13 mouse cellular contexts compared by ENCODE assay signal in genomic region chr10:128434681-128435080, GRCm38 (mm10). TPM values are rescaled to one million over a fixed set of nuclear protein-coding genes. Genes with fewer than 3 reads are reported as not detected.
DNase-seq lines count a peak whose midpoint lies in the region; ATAC-seq lines count a peak whose summit lies in the region.
"Had no signal": no experiment of that assay in that cellular context is flagged by ENCODE, and none has a peak within 500 bp of the region (broad histone marks: within the 10 kb centered on the region; RNA-seq: fewer than 3 reads in every experiment).

No protein-coding gene starts in this region.

- no peak overlapping the region for H3K4me3 ChIP-seq in heart, embryonic 15.5 days
- no peak overlapping the region for H3K4me3 ChIP-seq in neural tube, embryonic 13.5 days
- H3K4me3 ChIP-seq: embryonic facial prominence, embryonic 10.5 days had no signal

- H3K9ac ChIP-seq in heart, embryonic 15.5 days, result no peak overlapping the region
- H3K9ac ChIP-seq in neural tube, embryonic 13.5 days, result no peak overlapping the region
- H3K9ac ChIP-seq: forebrain, postnatal 0 days had no signal

- H3K4me2 ChIP-seq in heart, embryonic 15.5 days, result no peak overlapping the region
- H3K4me2 ChIP-seq in neural tube, embryonic 13.5 days, result no peak overlapping the region

- no peak for DNase-seq in heart, adult 11 months
- DNase-seq in neural tube, embryonic 10.5 days (ENCODE audit: extremely low spot score, low spot score), result no peak
- peak; percentile 77 for DNase-seq in naive thymus-derived CD4-positive, alpha-beta T cell, adult 2 months (ENCODE audit: low read depth)
- DNase-seq in thymus, postnatal 25 days, result peak; percentile 67
- no peak for DNase-seq in gastrocnemius, postnatal 4 days (ENCODE audit: low spot score in 2 of 2)
- DNase-seq in right cerebral cortex, postnatal 14 days, result no peak
- DNase-seq: forebrain, postnatal 0 days had no signal

- no peaks in the 10 kb centered on the region for H3K27me3 ChIP-seq in heart, embryonic 15.5 days
- no peaks in the 10 kb centered on the region for H3K27me3 ChIP-seq in neural tube, embryonic 13.5 days
- H3K27me3 ChIP-seq: CH12.LX had no signal

- H3K27ac ChIP-seq in heart, embryonic 15.5 days, result peak overlapping the region; percentile 59
- 0 out of 2 replicates have a peak overlapping the region, but pooled peaks have one; percentile 4 for H3K27ac ChIP-seq in neural tube, embryonic 13.5 days (replicated peaks)
- H3K27ac ChIP-seq: embryonic facial prominence, embryonic 10.5 days had no signal

- H3K4me1 ChIP-seq in heart, embryonic 15.5 days (replicated peaks), result peaks cover 20% of the 10 kb centered on the region
- peaks cover 10% of the 10 kb centered on the region; the same call in 1 of the 2 replicates for H3K4me1 ChIP-seq in neural tube, embryonic 13.5 days (replicated peaks)
- H3K4me1 ChIP-seq: embryonic facial prominence, embryonic 10.5 days had no signal

- no peaks in the 10 kb centered on the region for H3K9me3 ChIP-seq in heart, embryonic 15.5 days (replicated peaks)
- no peaks in the 10 kb centered on the region for H3K9me3 ChIP-seq in neural tube, embryonic 13.5 days
- H3K9me3 ChIP-seq: embryonic facial prominence, embryonic 10.5 days had no signal

- 77% methylated on average over 10 of the region's 10 CpGs for WGBS in heart, embryonic 15.5 days
- 93% methylated on average over 10 of the region's 10 CpGs for WGBS in neural tube, embryonic 13.5 days

- H3K36me3 ChIP-seq in heart, embryonic 15.5 days, result peaks cover 63% of the 10 kb centered on the region
- peaks cover 89% of the 10 kb centered on the region for H3K36me3 ChIP-seq in neural tube, embryonic 13.5 days

- no peak for ATAC-seq in heart, embryonic 15.5 days (replicated peaks; ENCODE audit: insufficient number of reproducible peaks, insufficient read depth, low FRiP score, low read depth)
- no peak for ATAC-seq in neural tube, embryonic 13.5 days (ENCODE audit: low read depth)
- ATAC-seq: forebrain, postnatal 0 days had no signal

RNA-seq across cellular contexts. Expression of gene Rnf41, which starts 23.2 kb away (rescaled TPM):
- 25.5 and 29.0 TPM in 2 replicates for polyA plus RNA-seq in heart, embryonic 15.5 days (2015; fragmentation: Nextera tagmentation; extraction: Ambion mirVana)
- 73.4 and 74.3 TPM in 2 replicates for polyA plus RNA-seq in neural tube, embryonic 13.5 days (2015; fragmentation: Nextera tagmentation; extraction: Ambion mirVana)
- 10 to 100 TPM; 21.9 to 24.0 TPM for total RNA-seq in gastrocnemius, postnatal 4 days (2021)

RNA-seq across cellular contexts. Expression of gene Nabp2, which starts 23.4 kb away (rescaled TPM):
- polyA plus RNA-seq in heart, embryonic 15.5 days (2015; fragmentation: Nextera tagmentation; extraction: Ambion mirVana), result 52.6 and 58.9 TPM in 2 replicates
- polyA plus RNA-seq in neural tube, embryonic 13.5 days (2015; fragmentation: Nextera tagmentation; extraction: Ambion mirVana), result 124 and 129 TPM in 2 replicates
- 10 to 100 TPM; 48.0 to 50.7 TPM for total RNA-seq in gastrocnemius, postnatal 4 days (2021)

RNA-seq across cellular contexts. Expression of gene Smarcc2, which starts 24.4 kb away (rescaled TPM):
- 59.2 and 60.3 TPM in 2 replicates for polyA plus RNA-seq in heart, embryonic 15.5 days (2015; fragmentation: Nextera tagmentation; extraction: Ambion mirVana)
- 176 and 184 TPM in 2 replicates for polyA plus RNA-seq in neural tube, embryonic 13.5 days (2015; fragmentation: Nextera tagmentation; extraction: Ambion mirVana)
- 10 to 100 TPM; 90.8 to 91.2 TPM for total RNA-seq in gastrocnemius, postnatal 4 days (2021)

RNA-seq across cellular contexts. Expression of gene Slc39a5, which starts 33.7 kb away (rescaled TPM):
- 0.24 and 0.81 TPM in 2 replicates for polyA plus RNA-seq in heart, embryonic 15.5 days (2015; fragmentation: Nextera tagmentation; extraction: Ambion mirVana)
- not detected in 2 replicates for polyA plus RNA-seq in neural tube, embryonic 13.5 days (2015; fragmentation: Nextera tagmentation; extraction: Ambion mirVana)
- total RNA-seq in gastrocnemius, postnatal 4 days (2021), result under 1 TPM in 1 of 2 experiments, not detected in 1; 0.23 TPM
- total RNA-seq: CH12.LX; heart, adult 8-10 months had no signal
- polyA plus RNA-seq: neural tube, embryonic 11.5 days had no signal

RNA-seq across cellular contexts. Expression of gene Ankrd52, which starts 57.8 kb away (rescaled TPM):
- 6.8 and 11.8 TPM in 2 replicates for polyA plus RNA-seq in heart, embryonic 15.5 days (2015; fragmentation: Nextera tagmentation; extraction: Ambion mirVana)
- polyA plus RNA-seq in neural tube, embryonic 13.5 days (2015; fragmentation: Nextera tagmentation; extraction: Ambion mirVana), result 9.5 and 12.1 TPM in 2 replicates
- total RNA-seq in gastrocnemius, postnatal 4 days (2021), result 10 to 100 TPM; 45.3 to 48.3 TPM

Comparison
In these comparisons a context has a peak if more than half of its experiments do, and no peak if none do; other contexts are left out.
1. DNase-seq: peak in naive thymus-derived CD4-positive, alpha-beta T cell, adult 2 months (single experiment) and thymus, postnatal 25 days (single experiment); none in heart, adult 11 months (single experiment), neural tube, embryonic 10.5 days (single experiment), gastrocnemius, postnatal 4 days (0 of 2) and right cerebral cortex, postnatal 14 days (single experiment).